30 mouse cellular contexts compared by ENCODE assay signal in genomic region chr14:13861416-13861815, GRCm38 (mm10). TPM values are rescaled to one million over a fixed set of nuclear protein-coding genes. Genes with fewer than 3 reads are reported as not detected.
"Had no signal": no experiment of that assay in that cellular context is flagged by ENCODE, and none has a peak within 500 bp of the region (broad histone marks: within the 10 kb centered on the region; RNA-seq: fewer than 3 reads in every experiment).

No protein-coding gene starts in this region.

- H3K4me2 ChIP-seq: heart, embryonic 12.5 days; hindbrain, embryonic 12.5 days; hindbrain, embryonic 14.5 days; intestine, embryonic 15.5 days; limb, embryonic 12.5 days; liver, embryonic 11.5 days; liver, embryonic 13.5 days had no signal

- H3K27ac ChIP-seq: heart, embryonic 10.5 days; hindbrain, embryonic 10.5 days; hindbrain, embryonic 12.5 days; hindbrain, embryonic 14.5 days; intestine, embryonic 15.5 days; layer of hippocampus, adult 2 months; left cerebral cortex, adult 2 months; limb, embryonic 10.5 days; limb, embryonic 12.5 days; liver, embryonic 13.5 days had no signal

- ATAC-seq: hindbrain, embryonic 16.5 days; inflammation-experienced regulatory T-cells, adult 6 months; intestine, embryonic 15.5 days; intestine, postnatal 0 days had no signal

- H3K4me3 ChIP-seq: heart, embryonic 10.5 days; heart, embryonic 12.5 days; hindbrain, embryonic 10.5 days; hindbrain, embryonic 12.5 days; intestine, embryonic 15.5 days; layer of hippocampus, adult 2 months; left cerebral cortex, adult 2 months; limb, embryonic 10.5 days; limb, embryonic 12.5 days; liver, embryonic 13.5 days had no signal

- H3K9ac ChIP-seq: heart, embryonic 12.5 days; hindbrain, embryonic 12.5 days; hindbrain, embryonic 14.5 days; intestine, embryonic 15.5 days; limb, embryonic 12.5 days; liver, embryonic 13.5 days had no signal

- H3K36me3 ChIP-seq: heart, embryonic 10.5 days; heart, embryonic 12.5 days; hindbrain, embryonic 10.5 days; hindbrain, embryonic 12.5 days; intestine, embryonic 15.5 days; limb, embryonic 10.5 days; limb, embryonic 12.5 days; liver, embryonic 13.5 days had no signal

- H3K9me3 ChIP-seq: heart, embryonic 10.5 days; heart, embryonic 12.5 days; hindbrain, embryonic 10.5 days; hindbrain, embryonic 12.5 days; intestine, embryonic 15.5 days; limb, embryonic 10.5 days; limb, embryonic 12.5 days; liver, embryonic 13.5 days had no signal

- DNase-seq: gastrocnemius, postnatal 14 days; gastrocnemius, postnatal 36 days; heart, adult 18-20 months; heart, postnatal 10 days; heart, postnatal 4 days; kidney, adult 18-20 months; kidney, adult 8-10 months; kidney, postnatal 10 days; kidney, postnatal 25 days; kidney, postnatal 4 days; liver; liver, embryonic 13.5 days had no signal

- H3K27me3 ChIP-seq: heart, embryonic 12.5 days; hindbrain, embryonic 12.5 days; intestine, embryonic 15.5 days; limb, embryonic 12.5 days; liver, embryonic 13.5 days had no signal

- H3K4me1 ChIP-seq: heart, embryonic 10.5 days; heart, embryonic 12.5 days; hindbrain, embryonic 10.5 days; hindbrain, embryonic 12.5 days; intestine, embryonic 15.5 days; limb, embryonic 10.5 days; limb, embryonic 12.5 days; liver, embryonic 13.5 days had no signal

RNA-seq across cellular contexts. Expression of gene Gm281, which starts 52.9 kb away (rescaled TPM):
- polyA plus RNA-seq: heart, embryonic 12.5 days; heart, embryonic 14.5 days; heart, embryonic 16.5 days; hindbrain, embryonic 12.5 days; hindbrain, embryonic 16.5 days; inflammation-experienced regulatory T-cells, adult 6 months; intestine, embryonic 15.5 days; intestine, postnatal 0 days; kidney, embryonic 14.5 days; kidney, embryonic 16.5 days; limb, embryonic 12.5 days; liver, embryonic 11.5 days; liver, embryonic 13.5 days had no signal
